Mouse (Mus musculus) kidney, postnatal 0 days (tissue): ENCODE measurements at regions not wholly inside any gene's neighbourhood (a gene's known extent, or its start where the extent isn't known, plus 50 kb on each side); places are given as distances from the start of the nearest gene placed in this dataset.

Experiments used
- ATAC-seq: fragments of 200-750 bp; cut with Nextera tagmentation; replicated peaks from 2 replicates; pipeline ENCODE4 v1.8.0; 2017; ENCODE audit warnings: low read depth, moderate number of reproducible peaks, moderate TSS enrichment, moderate library complexity; ENCODE audit not compliant: low FRiP score
- DNase-seq: peaks from one replicate; pipeline ENCODE4 v3.0.0-alpha.2; 2016; ENCODE audit warnings: low spot score
- H3K27ac ChIP-seq: fragments of 300-500 bp; sonication (generic); 2 replicates; pipeline ENCODE4 v1.5.1; 2014; ENCODE audit warnings: mild to moderate bottlenecking
- H3K27me3 ChIP-seq: fragments of 300-500 bp; sonication (generic); 2 replicates; pipeline ENCODE4 v1.6.1; 2014; ENCODE audit warnings: low read length, mixed read lengths; ENCODE audit not compliant: insufficient read depth
- H3K36me3 ChIP-seq: fragments of 300-500 bp; sonication (generic); 2 replicates; pipeline ENCODE4 v1.6.1; 2014; ENCODE audit warnings: low read length, mixed read lengths; ENCODE audit not compliant: insufficient read depth
- H3K4me1 ChIP-seq: fragments of 300-500 bp; sonication (generic); replicated peaks from 2 replicates; pipeline ENCODE4 v1.6.1; 2014; ENCODE audit warnings: antibody characterized with exemption, low read length, mixed read lengths; ENCODE audit not compliant: insufficient read depth
- H3K4me2 ChIP-seq: fragments of 300-500 bp; sonication (generic); 2 replicates; pipeline ENCODE4 v1.6.1; 2014; ENCODE audit warnings: mild to moderate bottlenecking, low read length, moderate library complexity, mixed read lengths
- H3K4me3 ChIP-seq: fragments of 300-500 bp; sonication (generic); replicated peaks from 2 replicates; pipeline ENCODE4 v1.5.1; 2014; ENCODE audit warnings: low read depth, low read length
- H3K9ac ChIP-seq: fragments of 300-500 bp; sonication (generic); 2 replicates; pipeline ENCODE4 v1.6.1; 2014; ENCODE audit warnings: low read depth, low read length
- H3K9me3 ChIP-seq: fragments of 300-500 bp; sonication (generic); replicated peaks from 2 replicates; pipeline ENCODE4 v1.6.1; 2016; ENCODE audit warnings: low read length, inconsistent platforms, mixed read lengths
- CTCF ChIP-seq: IDR thresholded peaks from 2 replicates; pipeline ENCODE4 v1.5.1; 2016; ENCODE audit warnings: antibody characterized with exemption, low read depth, mild to moderate bottlenecking, moderate library complexity
- WGBS: fragments of 180-500 bp; shearing (Covaris S2); extraction: QIAGEN DNeasy Blood & Tissue Kit; methylation state at CpG from one replicate; pipeline ENCODE4 v1.1.7; 2014; 5-methylcytosine and 5-hydroxymethylcytosine counted together

DNA sequence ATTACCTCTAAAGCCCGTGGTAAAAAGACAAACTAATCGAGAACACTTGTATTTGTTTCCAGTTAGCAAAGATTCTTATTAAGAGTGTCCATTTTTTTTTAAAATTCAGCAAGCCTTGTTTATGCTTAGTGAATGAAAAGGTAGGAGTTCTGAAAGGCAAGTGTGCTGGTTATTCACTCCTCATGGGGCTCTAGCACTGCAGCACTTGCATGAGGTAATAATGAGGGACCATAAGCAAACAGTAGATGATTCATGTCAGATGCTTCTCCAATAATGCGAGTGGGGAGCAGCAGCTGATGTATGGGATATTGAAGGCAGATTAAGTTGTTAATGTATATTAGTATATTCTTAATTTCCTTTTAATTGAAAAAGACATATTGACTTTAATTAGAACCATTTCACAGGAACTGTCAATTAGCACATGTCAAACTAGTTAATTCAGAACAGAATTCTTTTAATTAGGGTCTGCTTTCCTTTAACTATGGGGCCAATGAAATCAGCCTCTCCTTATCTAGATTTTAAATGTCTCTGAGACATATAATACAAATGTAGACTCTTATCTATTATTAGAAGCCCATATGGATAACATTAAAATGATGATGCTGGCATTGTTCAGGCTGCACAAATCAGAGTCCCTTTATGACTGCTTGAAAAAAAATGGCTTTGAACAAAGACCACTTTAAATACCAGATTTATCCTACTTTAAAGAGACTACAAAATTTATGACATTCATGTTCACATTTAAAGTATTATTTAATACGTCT is 125.1 kb upstream of the Nr2f1 start:
- DNase-seq (peak; percentile 4), ATAC-seq (no peak)
- Histone ChIP-seq H3K27ac (no peak overlapping the region), H3K9me3 (no peaks in the 10 kb centered on the region), H3K9ac (no peak overlapping the region), H3K4me3 (no peak overlapping the region), H3K4me2 (no peak overlapping the region), H3K27me3 (no peaks in the 10 kb centered on the region), H3K4me1 (no peaks in the 10 kb centered on the region), H3K36me3 (no peaks in the 10 kb centered on the region)
- TF ChIP-seq CTCF = no peak
- 83% methylated on average over 4 of the region's 4 CpGs for WGBS

- Histone ChIP-seq H3K36me3 (no peaks in the 10 kb centered on the region), H3K4me2 (no peak overlapping the region), H3K9me3 (no peaks in the 10 kb centered on the region), H3K4me1 (no peaks in the 10 kb centered on the region), H3K27ac (no peak overlapping the region), H3K27me3 (no peaks in the 10 kb centered on the region), H3K9ac (no peak overlapping the region), H3K4me3 (no peak overlapping the region)
- TF ChIP-seq CTCF = no peak
- ATAC-seq (no peak), DNase-seq (no peak)
- WGBS = 65% methylated on average over 1 of the region's 1 CpGs
Observed at GRCm38 (mm10) chr13:78323183-78323582, 123.6 kb upstream of the Nr2f1 start.

- WGBS = 77% methylated on average over 2 of the region's 2 CpGs
- Histone ChIP-seq H3K27ac (no peak overlapping the region), H3K36me3 (no peaks in the 10 kb centered on the region), H3K9me3 (no peaks in the 10 kb centered on the region), H3K9ac (no peak overlapping the region), H3K4me3 (no peak overlapping the region), H3K4me1 (no peaks in the 10 kb centered on the region), H3K4me2 (no peak overlapping the region), H3K27me3 (no peaks in the 10 kb centered on the region)
- ATAC-seq = no peak
- TF ChIP-seq CTCF = no peak
- DNase-seq = no peak
Observed at GRCm38 (mm10) chr13:78318434-78318833, 118.9 kb upstream of the Nr2f1 start.

DNA sequence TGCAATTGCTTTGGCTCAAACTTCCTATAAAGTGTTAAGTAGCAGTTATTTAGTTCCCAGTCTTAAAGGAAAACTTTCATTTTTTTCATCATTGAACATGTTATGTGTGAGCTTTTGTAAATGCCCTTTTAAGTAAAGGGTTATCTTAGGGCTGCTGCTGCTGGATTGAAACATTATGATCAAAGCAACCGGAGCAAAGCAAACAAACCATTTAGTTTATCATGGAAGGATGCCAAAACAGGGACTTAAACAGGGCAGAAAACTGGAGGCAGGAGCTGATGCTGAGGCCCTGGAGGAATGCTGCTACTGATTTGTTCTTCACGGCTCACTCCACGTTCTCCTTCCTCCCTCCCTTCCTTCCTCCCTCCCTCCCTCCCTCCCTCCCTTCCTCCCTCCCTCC is 111.3 kb upstream of the Nr2f1 start:
- no peak overlapping the region for H3K4me2 ChIP-seq
- no peaks in the 10 kb centered on the region for H3K4me1 ChIP-seq
- DNase-seq (peak; percentile 21), ATAC-seq (no peak)
- no peak for TF ChIP-seq CTCF
- H3K9me3 ChIP-seq = no peaks in the 10 kb centered on the region; the same call in 1 of the 2 replicates
- no peak overlapping the region for H3K27ac ChIP-seq
- H3K4me3 ChIP-seq = no peak overlapping the region
- H3K27me3 ChIP-seq = no peaks in the 10 kb centered on the region
- H3K9ac ChIP-seq = no peak overlapping the region
- WGBS = 22% methylated on average over 3 of the region's 3 CpGs
- H3K36me3 ChIP-seq = no peaks in the 10 kb centered on the region
